Mouse (Mus musculus): Measurements from ENCODE around the gene Pin1.
"Not testable (repeated sequence)": the region's sequence is repeated elsewhere in the genome, so short reads cannot be mapped to it uniquely, and the experiment has no call there.

The Pin1 gene

DNA sequence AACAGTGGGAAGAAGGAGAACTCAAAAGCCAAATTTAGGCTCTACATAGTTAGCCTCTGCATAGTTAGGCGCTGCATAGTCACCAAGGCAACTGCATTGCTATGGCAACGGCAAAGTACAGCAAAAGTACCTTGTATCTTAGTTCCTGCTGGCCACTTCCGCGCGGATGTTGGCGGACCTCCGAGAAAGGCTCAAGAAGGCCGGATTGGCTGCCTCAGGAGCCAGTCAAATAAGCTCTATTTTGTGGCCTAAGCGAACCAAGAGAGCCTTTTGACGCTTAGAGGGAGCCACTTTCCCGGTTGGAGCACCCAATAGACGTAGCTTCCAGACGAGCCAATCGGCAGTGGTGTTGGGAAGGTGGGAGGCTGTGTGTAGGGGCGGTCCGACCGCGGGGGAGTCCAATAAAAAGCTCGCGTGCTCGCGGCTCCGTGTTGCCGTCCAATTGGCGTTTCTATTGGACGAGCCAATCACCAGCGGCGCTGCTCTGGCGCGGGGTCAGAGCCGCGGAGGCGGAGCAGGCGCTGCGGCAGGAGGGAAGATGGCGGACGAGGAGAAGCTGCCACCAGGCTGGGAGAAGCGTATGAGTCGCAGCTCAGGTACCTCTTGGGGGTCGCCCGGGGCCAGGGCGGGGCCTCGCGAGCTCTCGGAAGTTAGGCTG, at the start of gene Pin1:
Pin1 (plus strand) TSS at position 494 of the 658 bp plus-strand sequence.
- DNase-seq, result peak; percentile 100

DNA sequence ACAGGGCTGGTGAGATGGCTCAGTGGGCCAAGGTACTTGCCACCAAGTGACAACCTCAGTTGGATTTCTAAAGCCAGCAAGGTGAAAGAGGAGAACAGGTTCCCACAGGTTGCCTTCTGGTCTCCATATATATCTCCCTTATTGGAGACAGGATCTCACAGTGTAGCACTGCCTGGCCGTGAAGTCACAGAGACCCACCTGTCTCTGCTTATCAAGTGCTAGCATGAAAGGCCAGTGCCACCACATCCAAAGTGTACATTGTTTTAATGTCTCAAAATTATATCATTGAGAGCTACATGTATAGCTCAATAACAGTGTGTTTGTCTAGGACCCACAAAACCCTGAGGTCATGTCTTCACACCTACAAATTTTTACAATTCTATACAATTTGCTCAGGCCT, 45.6 kb upstream of the Pin1 start:
- no peak for DNase-seq

DNA sequence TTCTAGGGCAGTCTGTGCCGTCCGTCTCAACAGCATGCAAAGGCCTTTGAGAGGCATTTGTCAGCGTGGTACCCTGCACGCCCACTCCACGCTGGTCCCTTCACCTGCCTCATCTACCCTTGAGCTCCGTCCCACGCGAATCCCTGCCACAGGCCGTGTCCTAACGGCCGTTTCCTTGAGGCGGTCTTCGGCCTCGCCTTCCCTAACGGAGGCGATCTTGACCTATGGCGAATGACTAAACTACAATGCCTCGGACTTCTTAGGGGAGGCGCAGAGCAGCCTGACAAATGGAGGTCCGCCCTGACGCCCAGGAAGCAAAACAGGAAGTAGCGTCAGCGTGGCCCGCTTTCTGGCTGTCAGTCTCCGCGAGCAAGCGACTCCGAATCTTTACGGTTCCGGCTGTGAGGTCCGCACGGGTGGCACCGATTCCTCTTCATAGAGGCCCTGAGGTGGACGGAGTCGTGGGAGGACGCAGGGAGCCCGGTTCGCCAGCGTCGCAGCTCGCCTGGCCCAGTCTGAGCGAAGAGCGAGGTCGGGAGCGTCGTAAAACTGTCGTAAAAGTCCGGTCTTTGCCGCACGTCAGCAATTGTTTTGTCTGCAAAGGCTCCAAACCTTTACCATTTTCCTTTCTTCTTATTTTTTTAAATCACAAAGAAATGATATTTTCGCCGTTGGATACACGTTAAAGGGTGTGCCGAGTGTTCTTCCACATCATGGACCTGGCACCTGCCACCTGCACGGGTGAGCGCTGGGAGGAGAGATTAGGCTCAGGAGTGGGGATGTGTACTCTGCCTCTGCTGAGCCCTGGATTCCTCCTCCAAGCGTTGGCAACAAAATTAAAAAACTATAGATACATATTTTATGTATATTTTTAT, 44.6 kb upstream of the Pin1 start:
- DNase-seq, result peak; percentile 91

DNA sequence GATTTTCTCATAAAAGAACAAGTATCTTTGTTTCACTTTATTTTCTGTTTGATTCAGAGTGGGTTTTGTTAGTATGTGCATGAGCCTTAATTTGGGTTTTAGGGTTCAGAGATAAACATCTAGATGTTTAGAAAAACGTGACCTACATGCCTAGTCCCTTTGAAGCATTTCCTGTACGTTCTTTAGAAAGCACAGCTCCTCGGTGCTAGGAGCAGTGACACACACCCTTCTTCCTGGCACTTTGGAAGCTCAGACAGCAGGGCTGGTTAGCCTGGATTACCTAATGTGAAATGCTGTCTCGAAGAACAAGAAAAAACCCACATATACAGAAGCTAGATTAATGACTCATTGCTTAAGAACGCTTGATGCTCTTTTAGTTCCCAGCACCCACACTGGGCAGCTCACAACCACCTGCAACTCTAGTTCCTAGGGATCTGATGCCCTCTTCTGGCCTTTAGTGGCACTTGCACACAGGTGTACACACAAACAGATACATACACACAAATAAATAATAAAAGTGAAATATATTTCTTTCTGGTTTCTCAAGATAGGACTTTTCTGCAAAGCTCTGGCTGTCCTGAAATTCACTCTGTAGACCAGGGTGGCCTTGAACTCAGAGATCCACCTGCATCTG, 41.9 kb upstream of the Pin1 start:
- no peak for DNase-seq

DNA sequence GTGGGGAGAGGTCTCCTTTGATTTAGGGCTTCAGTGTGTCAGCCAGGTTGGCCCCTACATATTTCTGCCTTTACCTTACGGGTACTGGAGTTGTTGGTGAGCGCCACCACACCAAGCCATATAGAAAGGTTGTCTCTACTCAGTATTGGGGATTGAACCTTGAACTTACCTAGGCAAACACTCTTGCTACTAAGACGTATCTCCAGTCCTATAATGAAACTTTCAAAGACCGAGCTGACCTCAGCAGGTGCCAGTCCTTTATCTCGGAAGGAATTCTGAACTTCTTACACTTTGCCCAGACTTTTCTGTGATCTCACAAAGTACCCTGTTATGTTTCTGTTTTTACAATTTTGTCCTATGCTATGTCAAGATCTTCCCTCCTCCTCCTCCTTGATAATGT, 39.9 kb upstream of the Pin1 start:
- DNase-seq, result no peak

DNA sequence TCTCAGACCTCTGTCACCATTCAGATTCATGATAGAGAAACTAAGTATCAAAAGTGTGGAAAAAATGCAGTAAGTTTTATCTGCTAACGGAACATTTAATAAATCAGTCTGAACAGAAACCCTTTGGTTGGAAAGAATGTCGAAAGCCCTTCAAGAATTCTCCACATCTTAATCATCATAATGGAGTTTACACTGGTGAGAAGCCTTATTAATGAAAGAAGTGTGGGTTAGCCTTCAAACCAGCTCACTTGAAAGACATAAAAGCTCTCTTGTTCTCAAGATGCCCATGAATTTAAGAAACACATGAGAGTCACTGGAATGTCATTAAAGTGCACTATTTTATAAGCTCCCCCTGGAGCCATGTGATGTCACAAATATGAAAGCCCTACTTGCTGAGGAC, 35.2 kb upstream of the Pin1 start:
- peak; percentile 15 for DNase-seq

DNA sequence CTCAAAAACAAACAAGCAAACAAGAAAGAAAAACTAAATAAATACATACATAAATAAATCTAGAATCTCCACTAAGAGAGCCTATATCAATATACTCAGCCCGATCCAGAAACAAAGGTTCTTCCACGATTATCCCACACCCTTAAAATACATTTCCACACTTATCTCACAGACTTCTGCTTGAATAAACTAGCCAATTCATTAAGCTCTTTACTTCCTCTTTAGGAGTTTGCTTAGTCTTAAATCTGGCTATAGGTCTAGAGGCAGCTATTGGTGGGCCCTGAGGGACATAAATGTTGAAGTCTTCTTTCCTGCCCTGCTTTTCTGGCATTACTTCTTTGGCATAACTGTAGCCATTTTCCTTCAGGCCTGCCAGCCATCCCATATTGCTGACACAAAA, 20.6 kb upstream of the Pin1 start:
- no peak for DNase-seq

DNA sequence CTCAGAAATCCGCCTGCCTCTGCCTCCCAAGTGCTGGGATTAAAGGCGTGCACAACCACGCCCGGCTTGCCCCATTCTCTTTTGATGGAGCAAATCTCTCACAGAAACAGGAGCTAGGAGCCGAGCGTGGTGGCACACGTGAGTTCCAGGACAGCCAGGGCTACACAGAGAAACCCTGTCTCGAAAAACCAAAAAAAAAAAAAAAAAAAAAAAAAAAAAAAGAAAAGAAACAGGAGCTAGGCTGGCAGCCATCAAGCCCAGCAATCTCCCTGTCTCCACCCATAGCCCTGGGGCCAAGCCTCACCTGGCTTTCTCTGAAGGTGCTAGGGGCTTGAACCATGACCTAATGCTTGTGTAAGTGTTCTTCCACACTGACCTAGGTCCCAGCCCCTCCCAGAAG, 16.2 kb upstream of the Pin1 start:
- DNase-seq, result not testable (repeated sequence)

DNA sequence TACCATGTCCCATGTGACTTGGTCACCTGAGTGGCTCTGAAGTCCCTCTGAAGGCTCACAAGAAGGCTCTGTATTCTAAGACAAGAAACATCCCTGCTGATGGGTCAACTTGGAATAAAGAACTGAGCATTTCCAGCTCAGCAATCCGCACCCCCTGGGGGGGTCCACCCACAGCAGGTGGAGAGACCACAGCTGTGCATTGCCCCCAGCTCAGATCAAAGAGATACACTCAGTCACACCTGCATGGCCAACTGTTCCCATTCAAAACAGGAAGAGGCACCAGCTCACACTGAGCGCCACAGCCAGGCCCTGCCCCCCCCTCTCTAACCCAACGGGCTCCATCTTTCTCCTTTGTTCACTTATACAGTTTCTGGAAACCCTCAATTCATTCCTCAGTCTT, 15.6 kb upstream of the Pin1 start:
- DNase-seq, result peak; percentile 5

DNA sequence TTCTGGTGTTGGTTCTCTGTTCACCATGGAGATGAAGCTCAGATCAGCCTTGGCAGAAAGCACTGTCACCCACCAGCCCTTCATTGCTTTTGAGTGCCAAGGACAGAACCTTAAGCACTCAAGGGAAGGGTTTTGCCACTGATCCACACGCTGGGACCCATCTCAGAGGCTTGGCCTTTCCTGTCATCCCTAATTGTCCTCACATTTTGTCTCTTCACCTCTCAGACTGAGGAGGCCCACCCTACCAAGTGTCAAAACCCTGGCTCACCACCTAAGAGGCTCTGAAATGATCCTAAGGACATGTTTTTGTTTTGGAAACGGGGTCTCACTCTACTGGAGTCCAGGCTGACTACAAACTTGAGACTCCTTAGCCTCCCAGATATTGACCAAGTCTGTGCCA, 15.1 kb upstream of the Pin1 start:
- DNase-seq, result no peak

DNA sequence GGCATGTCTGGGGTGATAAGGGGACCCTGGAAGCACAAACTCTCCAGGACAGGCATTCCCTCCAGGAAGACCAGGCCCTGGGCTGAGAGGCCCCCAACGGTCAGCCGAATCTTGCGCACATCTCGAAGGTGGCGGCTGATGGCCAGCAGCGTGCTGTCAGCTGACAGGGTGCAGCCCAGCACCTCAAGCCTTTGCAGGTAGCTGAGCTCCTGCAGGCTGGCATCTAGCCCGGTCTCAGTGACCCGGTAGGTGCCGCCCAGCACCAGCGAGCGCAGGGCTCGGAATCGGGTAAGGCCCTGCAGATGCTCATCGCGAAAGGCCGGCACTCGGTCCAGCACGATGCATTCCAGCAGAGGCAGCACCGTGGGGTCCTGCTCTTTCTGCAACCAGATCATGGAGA, 13.3 kb upstream of the Pin1 start:
- DNase-seq, result no peak

DNA sequence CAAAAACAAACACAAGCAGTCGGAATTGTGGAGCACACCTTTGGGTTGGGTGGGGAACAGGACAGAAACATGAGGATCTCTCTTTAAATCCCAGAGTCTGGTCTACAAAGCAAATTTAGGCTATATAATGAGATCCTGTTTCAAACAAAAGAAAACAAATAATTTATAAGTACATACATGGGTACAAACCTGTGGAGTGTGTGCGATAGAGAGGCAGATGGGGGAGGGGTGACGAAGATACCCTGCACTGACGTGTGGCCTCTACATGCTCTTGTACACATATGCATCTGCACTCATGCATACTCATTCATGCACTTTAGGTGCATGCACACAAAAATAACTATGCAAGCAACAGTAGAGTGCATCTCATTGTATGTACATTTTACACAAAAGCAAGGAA, 12.4 kb upstream of the Pin1 start:
- DNase-seq, result no peak

DNA sequence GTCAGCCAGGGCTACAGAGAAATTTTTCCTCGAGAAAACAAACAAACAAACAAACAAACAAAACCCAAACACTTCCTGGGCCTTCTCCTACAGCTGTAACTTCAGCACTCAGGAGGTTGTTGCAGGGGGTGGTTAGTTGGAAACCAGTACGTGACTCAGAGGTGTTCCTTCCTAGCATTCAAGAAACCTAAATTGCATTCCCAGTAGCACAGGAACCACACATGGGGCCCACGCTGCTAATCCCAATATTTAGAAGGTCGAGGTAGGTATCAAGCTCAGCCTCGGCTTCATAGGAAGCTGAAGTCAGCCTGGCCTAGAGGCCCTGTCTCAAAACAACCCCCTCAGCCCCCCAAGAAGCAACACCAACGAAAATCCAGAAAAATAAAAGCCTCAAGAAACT, 10.4 kb upstream of the Pin1 start:
- no peak for DNase-seq

DNA sequence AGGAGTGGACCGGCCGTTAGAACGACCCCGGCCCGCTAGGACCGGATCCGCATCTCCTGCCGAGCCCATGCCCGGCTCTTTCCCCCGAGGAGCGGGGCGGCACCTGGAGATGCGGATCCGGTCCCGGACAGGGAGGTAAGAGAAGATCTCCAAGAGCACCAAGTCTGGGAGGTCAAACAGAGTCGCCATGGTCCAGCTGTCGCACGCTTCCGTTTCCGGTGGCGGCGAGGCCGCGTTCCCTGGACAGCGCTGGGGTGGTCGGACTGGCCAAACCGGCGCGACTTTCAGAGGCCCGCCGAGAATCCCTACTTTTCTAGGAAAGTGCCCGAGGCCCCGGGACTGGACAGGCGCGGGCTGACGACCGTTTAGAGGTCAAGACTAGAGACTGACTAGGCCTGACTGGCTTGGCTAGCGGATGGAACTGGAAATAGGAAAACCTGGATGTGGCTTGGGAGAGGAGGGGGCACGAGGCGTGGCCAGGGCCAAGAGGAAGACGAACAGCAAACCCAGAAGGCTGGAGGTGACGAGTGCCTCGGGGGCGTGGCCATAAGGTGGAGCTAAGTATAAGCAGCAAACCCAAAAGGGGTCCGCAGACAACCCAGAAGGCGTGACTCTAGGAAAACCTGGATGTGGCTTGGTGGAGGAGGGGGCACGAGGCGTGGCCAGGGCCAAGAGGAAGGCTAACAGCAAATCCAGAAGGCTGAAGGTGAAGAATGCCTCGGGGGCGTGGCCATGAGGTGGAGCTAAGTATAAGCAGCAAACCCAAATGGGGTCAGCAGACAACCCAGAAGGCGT, 9.6 kb upstream of the Pin1 start, which contains the start of gene Ubl5:
Ubl5 (plus strand) TSS at position 778 of the 795 bp plus-strand sequence.
- peak; percentile 79 for DNase-seq

DNA sequence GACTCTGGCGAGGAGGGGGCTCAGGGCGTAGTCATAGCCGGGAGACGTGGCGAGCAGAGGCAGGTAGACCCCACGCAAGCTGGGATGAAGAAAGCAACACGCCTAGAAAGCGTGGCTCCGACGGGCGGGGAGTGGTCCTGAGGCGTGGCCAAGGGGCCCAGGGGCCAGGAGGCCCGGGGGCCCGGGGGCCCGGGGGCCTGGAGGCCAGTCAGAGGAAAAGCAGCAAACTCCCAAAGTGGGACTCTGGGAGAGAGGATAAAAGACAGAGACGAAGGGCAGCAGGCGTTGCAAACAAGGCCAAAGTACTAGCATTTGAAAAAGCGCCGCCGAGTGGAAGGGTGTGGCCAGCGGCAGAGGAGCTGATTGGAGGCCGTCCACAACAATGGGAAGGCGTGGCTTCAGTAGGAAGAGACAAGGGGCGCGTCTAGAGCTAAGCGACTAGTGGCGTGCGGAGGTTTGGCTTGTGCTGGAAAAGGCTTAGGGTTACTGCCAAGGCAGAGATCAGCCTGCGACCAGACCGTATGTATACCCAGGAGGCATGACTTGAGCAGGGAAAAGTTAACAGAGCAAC, 8.9 kb upstream of the Pin1 start:
- DNase-seq, result peak; percentile 94

DNA sequence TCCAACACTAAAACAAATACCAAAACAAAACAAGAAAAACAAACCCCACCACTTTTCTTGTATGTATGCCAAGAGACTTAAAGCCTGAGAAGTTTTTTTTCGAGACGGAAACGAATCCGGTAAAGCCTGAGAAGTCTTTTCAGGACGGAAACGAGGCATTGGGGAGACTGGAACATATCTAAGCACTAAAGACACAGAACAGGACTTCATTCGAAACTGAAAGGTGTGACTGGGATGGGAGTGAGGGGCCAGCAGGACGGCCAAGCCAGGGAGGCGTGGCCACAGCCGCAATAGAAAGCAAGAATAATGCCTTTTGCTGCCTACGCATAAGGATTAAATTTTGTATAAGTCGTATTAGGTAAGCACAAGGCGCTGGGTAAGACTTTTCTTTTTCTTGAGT, 8.1 kb upstream of the Pin1 start:
- peak; percentile 10 for DNase-seq

DNA sequence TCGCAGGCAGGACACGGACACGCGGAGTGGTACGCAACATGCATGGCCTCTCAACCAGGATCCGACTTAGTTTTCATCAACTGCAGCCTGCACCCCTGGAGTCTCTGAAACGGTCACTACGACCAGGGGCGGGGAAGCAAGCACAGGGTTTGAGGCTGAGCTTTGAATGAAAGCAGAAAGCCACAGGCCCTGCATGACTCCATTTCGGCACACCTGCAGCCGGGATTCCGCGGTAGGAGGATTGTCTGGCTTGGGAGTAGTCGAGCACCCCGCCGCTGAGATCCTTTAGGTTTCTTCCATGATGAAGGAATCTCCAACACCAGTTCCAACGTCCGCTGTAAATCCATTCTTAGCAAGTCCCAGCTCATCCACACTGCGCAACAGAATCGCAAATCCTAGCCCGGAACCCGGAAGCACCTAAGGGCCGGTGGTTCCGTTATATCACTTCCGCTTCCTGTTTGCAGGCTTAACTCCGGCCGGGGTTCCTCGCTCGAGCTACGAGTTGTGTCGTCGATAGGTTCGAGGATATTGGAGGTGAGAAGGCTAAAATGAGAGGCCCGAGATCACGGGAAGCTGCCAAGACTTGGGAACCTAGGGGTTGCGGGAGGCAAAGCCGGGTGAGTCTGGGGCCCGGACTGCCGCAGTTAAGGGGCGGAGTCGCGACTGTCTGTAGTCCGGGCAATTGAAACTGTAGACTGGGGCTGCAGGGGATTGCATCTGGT, 7.4 kb upstream of the Pin1 start, which contains the start of gene Fbxl12:
Fbxl12 (minus strand) TSS at position 408 of the 722 bp plus-strand sequence.
- peak; percentile 86 for DNase-seq

DNA sequence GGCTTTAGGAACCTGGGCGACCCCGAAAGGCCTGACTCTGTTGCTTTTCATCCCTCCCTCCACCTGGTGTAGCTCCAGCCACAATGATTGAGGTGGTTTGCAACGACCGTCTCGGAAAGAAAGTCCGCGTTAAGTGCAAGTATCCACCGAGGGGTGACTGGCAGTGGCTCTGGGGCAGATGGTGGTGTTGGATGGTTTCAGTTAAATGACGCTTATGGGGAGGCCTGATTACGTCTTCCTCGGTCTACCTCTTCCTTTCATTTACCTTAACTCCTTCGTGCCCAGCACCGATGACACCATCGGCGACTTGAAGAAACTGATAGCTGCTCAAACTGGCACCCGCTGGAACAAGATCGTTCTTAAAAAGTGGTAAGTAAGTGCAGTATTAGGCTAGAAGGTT, 6.8 kb upstream of the Pin1 start:
- DNase-seq, result peak; percentile 22

DNA sequence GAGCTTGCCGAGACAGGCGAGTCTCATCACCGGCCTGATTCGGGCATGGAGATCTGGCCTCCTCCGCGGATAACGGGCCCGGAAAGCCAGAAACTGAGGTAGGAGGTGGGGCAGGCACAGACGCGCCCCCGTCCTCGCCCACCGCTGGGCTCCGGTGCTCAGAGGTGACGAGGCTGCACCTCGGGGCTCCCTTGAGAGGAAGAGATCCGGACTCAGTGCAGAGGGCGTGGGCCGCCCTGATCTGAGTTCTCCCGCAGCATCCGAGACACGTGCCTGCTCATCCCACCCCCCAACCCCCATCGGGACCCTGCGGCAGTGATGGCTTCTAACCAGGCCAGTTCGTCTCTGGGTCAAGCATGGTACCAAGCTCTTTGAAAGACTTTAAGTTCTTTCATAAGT, 364 bp downstream of the Pin1 start:
- DNase-seq, result no peak

DNA sequence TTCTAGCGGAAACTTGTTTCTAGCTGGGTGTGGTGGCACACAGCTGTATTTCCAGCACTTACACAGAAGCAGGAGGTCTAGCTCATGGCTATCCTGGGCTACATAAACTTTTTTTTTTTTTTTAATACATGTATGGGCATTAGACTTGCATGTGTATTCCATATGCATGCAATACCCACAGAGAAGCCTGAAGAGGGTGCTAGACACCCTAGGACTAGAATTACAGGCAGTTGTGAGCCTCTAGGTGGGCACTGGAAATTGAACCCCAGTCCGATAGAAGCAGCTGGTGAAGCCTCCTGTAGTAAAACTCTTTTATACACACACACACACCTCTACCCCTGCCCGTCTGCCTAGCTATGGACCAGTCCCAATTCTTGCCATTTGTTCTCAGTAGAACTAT, 2.0 kb downstream of the Pin1 start:
- DNase-seq, result no peak

DNA sequence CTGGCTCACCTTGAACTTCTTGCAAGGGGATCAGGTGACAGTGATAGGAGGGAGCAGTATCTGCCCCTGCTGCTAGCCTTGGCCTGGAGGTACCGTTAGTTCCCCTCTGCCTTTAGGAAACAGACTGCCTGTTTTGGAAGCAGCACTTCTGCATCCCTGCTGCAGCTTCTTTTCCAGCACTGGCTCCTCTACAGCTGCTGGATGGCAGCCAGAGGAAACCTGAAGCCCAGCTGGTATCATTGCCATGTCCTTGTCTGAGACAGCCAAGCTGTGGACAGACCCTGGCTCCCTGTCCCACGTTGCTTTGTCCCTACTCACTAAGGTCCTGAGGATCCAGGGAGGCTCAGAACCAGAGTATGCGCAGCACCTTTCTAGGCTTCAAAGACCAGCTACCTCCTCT, 5.7 kb downstream of the Pin1 start:
- no peak for DNase-seq

DNA sequence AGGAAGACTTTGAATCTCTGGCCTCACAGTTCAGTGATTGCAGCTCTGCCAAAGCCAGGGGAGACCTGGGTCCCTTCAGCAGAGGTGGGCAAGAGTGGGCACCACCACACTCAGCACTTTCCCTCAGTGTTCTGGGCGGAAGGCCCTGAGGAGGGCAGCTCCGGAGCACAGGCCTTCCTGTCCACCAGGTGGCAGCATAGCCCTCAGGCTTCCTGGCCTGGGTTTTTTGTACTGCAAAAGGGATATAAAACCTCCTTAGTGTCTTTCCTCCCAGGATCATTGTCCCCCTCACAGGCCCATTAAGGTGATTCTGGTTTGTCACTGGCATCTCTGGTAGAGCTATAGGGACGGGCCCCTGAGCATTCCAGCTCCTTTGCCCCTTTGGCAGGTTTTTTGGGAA, 10.4 kb downstream of the Pin1 start:
- peak; percentile 63 for DNase-seq

Measured in lung, postnatal 36 days (tissue).